Mouse (Mus musculus) liver, adult 2 months (tissue): ENCODE results near the gene Cd86.

Experiments
- CTCF ChIP-seq: fragments of 200-500 bp; IDR thresholded peaks from 2 replicates; pipeline ENCODE4 v1.5.1; 2011; ENCODE audit warnings: low read depth, low read length, control low read depth
- POLR2A ChIP-seq: fragments of 200-500 bp; IDR thresholded peaks from 2 replicates; pipeline ENCODE4 v1.6.1; 2011; ENCODE audit warnings: low read length, control low read depth; ENCODE audit not compliant: insufficient read depth; ENCODE audit errors: extremely low read depth

GRCm38 (mm10) chr16:36675902-36676301 lies 10.0 kb upstream of the Cd86 start:
- no peak for TF ChIP-seq CTCF
- no peak for TF ChIP-seq POLR2A
